Mouse (Mus musculus) limb, embryonic 14.5 days (tissue): Measurements from ENCODE around the gene Filip1l. TPM values are rescaled to one million over a fixed set of nuclear protein-coding genes. Genes with fewer than 3 reads are reported as not detected.
A peak's percentile ranks its signal among the peaks of the same experiment; 100 is the strongest.

Experiments used
- ATAC-seq: fragments of 200-750 bp; cut with Nextera tagmentation; 2 replicates; pipeline ENCODE4 v1.8.0; 2017; ENCODE audit warnings: low read depth, moderate number of reproducible peaks, moderate TSS enrichment; ENCODE audit not compliant: low FRiP score
- DNase-seq: peaks from one replicate; pipeline ENCODE4 v3.0.0-alpha.2; 2015; ENCODE audit warnings: low spot score
- H3K27ac ChIP-seq: fragments of 300-500 bp; sonication (generic); replicated peaks from 2 replicates; pipeline ENCODE4 v1.5.1; 2014; ENCODE audit warnings: low read depth, mild to moderate bottlenecking, low read length, moderate library complexity, mixed read lengths
- H3K27me3 ChIP-seq: fragments of 300-500 bp; sonication (generic); 2 replicates; pipeline ENCODE4 v1.6.1; 2014; ENCODE audit warnings: low read length, mixed read lengths; ENCODE audit not compliant: control insufficient read depth, insufficient read depth
- H3K36me3 ChIP-seq: fragments of 300-500 bp; sonication (generic); 2 replicates; pipeline ENCODE4 v1.6.1; 2014; ENCODE audit warnings: mild to moderate bottlenecking, low read length, moderate library complexity, mixed read lengths; ENCODE audit not compliant: control insufficient read depth, insufficient read depth
- H3K4me1 ChIP-seq: fragments of 300-500 bp; sonication (generic); 2 replicates; pipeline ENCODE4 v1.6.1; 2014; ENCODE audit warnings: antibody characterized with exemption, low read length, mixed read lengths; ENCODE audit not compliant: control insufficient read depth, insufficient read depth
- H3K4me2 ChIP-seq: fragments of 300-500 bp; sonication (generic); replicated peaks from 2 replicates; pipeline ENCODE4 v1.6.1; 2014; ENCODE audit warnings: low read depth, mild to moderate bottlenecking, low read length, moderate library complexity; ENCODE audit not compliant: severe bottlenecking
- H3K4me3 ChIP-seq: fragments of 300-500 bp; sonication (generic); replicated peaks from 2 replicates; pipeline ENCODE4 v1.5.1; 2014; ENCODE audit warnings: low read length
- H3K9ac ChIP-seq: fragments of 300-500 bp; sonication (generic); 2 replicates; pipeline ENCODE4 v1.6.1; 2014; ENCODE audit warnings: mild to moderate bottlenecking, low read depth, low read length, moderate library complexity; ENCODE audit not compliant: severe bottlenecking
- H3K9me3 ChIP-seq: fragments of 300-500 bp; sonication (generic); 2 replicates; pipeline ENCODE4 v1.6.1; 2016; ENCODE audit warnings: low read length; ENCODE audit not compliant: control insufficient read depth
- POLR2A ChIP-seq: fragments of 200-500 bp; IDR thresholded peaks from 2 replicates; pipeline ENCODE4 v1.8.0; 2012; ENCODE audit warnings: inconsistent platforms, mild to moderate bottlenecking, moderate library complexity, borderline replicate concordance; ENCODE audit not compliant: insufficient read depth, insufficient read length; ENCODE audit errors: extremely low read depth
- WGBS: fragments of 180-500 bp; shearing (Covaris S2); extraction: QIAGEN DNeasy Blood & Tissue Kit; methylation state at CpG from one replicate; pipeline ENCODE4 v1.1.7; 2014; 5-methylcytosine and 5-hydroxymethylcytosine counted together
- polyA plus RNA-seq, 2 experiments: library from polyadenylated mRNA; depleted of rRNA in 1 of 2; stranded (reverse) in 1 of 2; unstranded in 1 of 2; fragments of >200 nt; fragmentation: Nextera tagmentation in 1 of 2; extraction: Ambion mirVana in 1 of 2; gene quantifications; 2 replicates each; pipeline versions ENCODE4 v1.2.1 to v1.2.3; 2012 to 2014

Filip1l gene
- 21.4 and 30.3 TPM in 2 replicates for polyA plus RNA-seq (2012; rRNA removed)
- polyA plus RNA-seq (2014; fragmentation: Nextera tagmentation; extraction: Ambion mirVana): 43.9 and 50.6 TPM in 2 replicates

GRCm38 (mm10) chr16:57352751-57353150 lies at the start of gene Filip1l:
Gene Filip1l (plus strand): TSS chr16:57353093.
- H3K4me3 ChIP-seq: no peak within 1 kb of the TSS
- H3K9ac ChIP-seq: no peak within 1 kb of the TSS
- ATAC-seq (no peak), DNase-seq (no peak)
- H3K9me3 ChIP-seq: no peaks in the 10 kb centered on the region
- peaks cover 13% of the 10 kb centered on the region; the same call in 1 of the 2 replicates for H3K4me1 ChIP-seq
- H3K27ac ChIP-seq: no peak within 1 kb of the TSS
- no peak for TF ChIP-seq POLR2A
- H3K36me3 ChIP-seq: no peaks in the 10 kb centered on the region
- no peak within 1 kb of the TSS for H3K4me2 ChIP-seq
- H3K27me3 ChIP-seq: no peaks in the 10 kb centered on the region
- 80% methylated on average over 6 of the region's 6 CpGs for WGBS

- no peak for TF ChIP-seq POLR2A
- H3K9ac ChIP-seq: peak overlapping the region; percentile 25; the same call in 1 of the 2 replicates
- no peak for DNase-seq
- H3K27me3 ChIP-seq: no peaks in the 10 kb centered on the region
- ATAC-seq: peak; percentile 77
- H3K36me3 ChIP-seq: no peaks in the 10 kb centered on the region
- no peak overlapping the region for H3K27ac ChIP-seq
- H3K9me3 ChIP-seq: no peaks in the 10 kb centered on the region
- 21% methylated on average over 19 of the region's 19 CpGs for WGBS
- peak overlapping the region; percentile 43 for H3K4me2 ChIP-seq
- peaks cover 19% of the 10 kb centered on the region for H3K4me1 ChIP-seq
- peak overlapping the region; percentile 14 for H3K4me3 ChIP-seq
Observed at GRCm38 (mm10) chr16:57303716-57304115, 49.2 kb upstream of the Filip1l start.

- H3K4me2 ChIP-seq: no peak overlapping the region
- H3K36me3 ChIP-seq: no peaks in the 10 kb centered on the region
- H3K27me3 ChIP-seq: no peaks in the 10 kb centered on the region
- no peak for DNase-seq
- H3K27ac ChIP-seq: no peak overlapping the region
- ATAC-seq: no peak
- H3K9me3 ChIP-seq: no peaks in the 10 kb centered on the region
- no peak overlapping the region for H3K4me3 ChIP-seq
- 72% methylated on average over 6 of the region's 6 CpGs for WGBS
- TF ChIP-seq POLR2A: no peak
- H3K4me1 ChIP-seq: peaks cover 19% of the 10 kb centered on the region
- no peak overlapping the region for H3K9ac ChIP-seq
Observed at GRCm38 (mm10) chr16:57305463-57305862, 47.4 kb upstream of the Filip1l start.

GRCm38 (mm10) chr16:57312130-57312529 lies 40.8 kb upstream of the Filip1l start:
- no peaks in the 10 kb centered on the region for H3K27me3 ChIP-seq
- H3K9me3 ChIP-seq: no peaks in the 10 kb centered on the region
- no peak overlapping the region for H3K4me2 ChIP-seq
- DNase-seq (no peak), ATAC-seq (no peak)
- H3K36me3 ChIP-seq: no peaks in the 10 kb centered on the region
- no peaks in the 10 kb centered on the region for H3K4me1 ChIP-seq
- no peak overlapping the region for H3K4me3 ChIP-seq
- no peak for TF ChIP-seq POLR2A
- H3K27ac ChIP-seq: no peak overlapping the region
- H3K9ac ChIP-seq: no peak overlapping the region
- WGBS: 82% methylated on average over 2 of the region's 2 CpGs

GRCm38 (mm10) chr16:57313487-57313886 lies 39.4 kb upstream of the Filip1l start:
- Histone ChIP-seq H3K36me3 (no peaks in the 10 kb centered on the region), H3K4me1 (peaks cover 6% of the 10 kb centered on the region), H3K9ac (no peak overlapping the region), H3K27me3 (no peaks in the 10 kb centered on the region), H3K4me2 (no peak overlapping the region), H3K27ac (no peak overlapping the region), H3K4me3 (no peak overlapping the region), H3K9me3 (no peaks in the 10 kb centered on the region)
- DNase-seq: no peak
- no peak for ATAC-seq
- WGBS: 94% methylated on average over 3 of the region's 3 CpGs
- no peak for TF ChIP-seq POLR2A

- no peak for DNase-seq
- H3K27ac ChIP-seq: no peak overlapping the region
- H3K36me3 ChIP-seq: no peaks in the 10 kb centered on the region
- no peak overlapping the region for H3K9ac ChIP-seq
- H3K4me3 ChIP-seq: no peak overlapping the region
- 69% methylated on average over 3 of the region's 3 CpGs for WGBS
- no peaks in the 10 kb centered on the region for H3K27me3 ChIP-seq
- no peak for TF ChIP-seq POLR2A
- peaks cover 6% of the 10 kb centered on the region for H3K4me1 ChIP-seq
- no peak for ATAC-seq
- no peaks in the 10 kb centered on the region for H3K9me3 ChIP-seq
- no peak overlapping the region for H3K4me2 ChIP-seq
Observed at GRCm38 (mm10) chr16:57314236-57314635, 38.7 kb upstream of the Filip1l start.
